Mouse (Mus musculus): ENCODE measurements around the gene Clcn1.

GRCm38 (mm10) chr6:42355794-42356600 is 69.5 kb downstream of the Clcn1 start:
- TF ChIP-seq CTCF (IDR thresholded peaks at IDR 0.05; ENCODE audit: low read depth, low read length) (no peak), TAL1 (conservative IDR thresholded peaks at IDR 0.05; ENCODE audit: low read depth, low read length) (no peak)

All from G1E (cell line).